Mouse (Mus musculus) limb, embryonic 13.5 days (tissue): ENCODE data around the gene Hspa1b. TPM values are rescaled to one million over a fixed set of nuclear protein-coding genes. Genes with fewer than 3 reads are reported as not detected.
A peak's percentile ranks its signal among the peaks of the same experiment; 100 is the strongest.
"Not testable (repeated sequence)": the region's sequence is repeated elsewhere in the genome, so short reads cannot be mapped to it uniquely, and the experiment has no call there.

Experiments used
- ATAC-seq: fragments of 200-750 bp; cut with Nextera tagmentation; 2 replicates; pipeline ENCODE4 v1.8.0; 2017; ENCODE audit warnings: low read depth, moderate number of reproducible peaks, moderate TSS enrichment; ENCODE audit not compliant: low FRiP score
- H3K27ac ChIP-seq: fragments of 300-500 bp; sonication (generic); 2 replicates; pipeline ENCODE4 v1.5.1; 2015; ENCODE audit warnings: inconsistent platforms, mild to moderate bottlenecking, moderate library complexity
- H3K27me3 ChIP-seq: fragments of 300-500 bp; sonication (generic); 2 replicates; pipeline ENCODE4 v1.6.1; 2015; ENCODE audit warnings: mild to moderate bottlenecking, inconsistent platforms
- H3K36me3 ChIP-seq: fragments of 300-500 bp; sonication (generic); 2 replicates; pipeline ENCODE4 v1.6.1; 2015; ENCODE audit warnings: inconsistent platforms, mild to moderate bottlenecking, moderate library complexity
- H3K4me1 ChIP-seq: fragments of 300-500 bp; sonication (generic); 2 replicates; pipeline ENCODE4 v1.6.1; 2015; ENCODE audit warnings: inconsistent platforms
- H3K4me2 ChIP-seq: fragments of 300-500 bp; sonication (generic); replicated peaks from 2 replicates; pipeline ENCODE4 v1.6.1; 2015; ENCODE audit warnings: inconsistent platforms, mild to moderate bottlenecking, moderate library complexity
- H3K4me3 ChIP-seq: fragments of 300-500 bp; sonication (generic); 2 replicates; pipeline ENCODE4 v1.5.1; 2015; ENCODE audit warnings: moderate library complexity, mild to moderate bottlenecking, inconsistent platforms
- H3K9ac ChIP-seq: fragments of 300-500 bp; sonication (generic); 2 replicates; pipeline ENCODE4 v1.6.1; 2015; ENCODE audit warnings: mild to moderate bottlenecking, inconsistent platforms
- H3K9me3 ChIP-seq: fragments of 300-500 bp; sonication (generic); 2 replicates; pipeline ENCODE4 v1.6.1; 2016; ENCODE audit warnings: inconsistent platforms
- WGBS: fragments of 180-500 bp; shearing (Covaris S2); methylation state at CpG from one replicate; pipeline ENCODE4 v1.1.7; 2015; 5-methylcytosine and 5-hydroxymethylcytosine counted together
- polyA plus RNA-seq: library from polyadenylated mRNA; unstranded; fragments of >200 nt; fragmentation: Nextera tagmentation; extraction: Ambion mirVana; gene quantifications from 2 replicates; pipeline ENCODE4 v1.2.1, GENCODE M21; 2015

Hspa1b gene
- polyA plus RNA-seq, 1 experiment from 2014 or later = 0.43 TPM

- Histone ChIP-seq H3K9ac (no peak overlapping the region; the same call in 1 of the 2 replicates), H3K27ac (no peak overlapping the region), H3K36me3 (peaks cover 37% of the 10 kb centered on the region), H3K27me3 (no peaks in the 10 kb centered on the region), H3K9me3 (no peaks in the 10 kb centered on the region), H3K4me2 (peak overlapping the region; percentile 99), H3K4me3 (peak overlapping the region; percentile 95; the same call in 1 of the 2 replicates), H3K4me1 (peaks cover 41% of the 10 kb centered on the region)
- no peak for ATAC-seq
- WGBS = 93% methylated on average over 15 of the region's 15 CpGs
Measured at GRCm38 (mm10) chr17:34998526-34999430, 39.7 kb upstream of the Hspa1b start.

GRCm38 (mm10) chr17:34997142-34997483 is 38.1 kb upstream of the Hspa1b start:
- H3K9ac ChIP-seq = no peak overlapping the region
- no peaks in the 10 kb centered on the region for H3K9me3 ChIP-seq
- H3K4me3 ChIP-seq = no peak overlapping the region
- peak overlapping the region; percentile 3; the same call in 1 of the 2 replicates for H3K4me2 ChIP-seq
- WGBS = 88% methylated on average over 5 of the region's 5 CpGs
- peaks cover 37% of the 10 kb centered on the region for H3K36me3 ChIP-seq
- ATAC-seq = no peak
- peaks cover 25% of the 10 kb centered on the region for H3K4me1 ChIP-seq
- no peaks in the 10 kb centered on the region for H3K27me3 ChIP-seq
- no peak overlapping the region for H3K27ac ChIP-seq

DNA sequence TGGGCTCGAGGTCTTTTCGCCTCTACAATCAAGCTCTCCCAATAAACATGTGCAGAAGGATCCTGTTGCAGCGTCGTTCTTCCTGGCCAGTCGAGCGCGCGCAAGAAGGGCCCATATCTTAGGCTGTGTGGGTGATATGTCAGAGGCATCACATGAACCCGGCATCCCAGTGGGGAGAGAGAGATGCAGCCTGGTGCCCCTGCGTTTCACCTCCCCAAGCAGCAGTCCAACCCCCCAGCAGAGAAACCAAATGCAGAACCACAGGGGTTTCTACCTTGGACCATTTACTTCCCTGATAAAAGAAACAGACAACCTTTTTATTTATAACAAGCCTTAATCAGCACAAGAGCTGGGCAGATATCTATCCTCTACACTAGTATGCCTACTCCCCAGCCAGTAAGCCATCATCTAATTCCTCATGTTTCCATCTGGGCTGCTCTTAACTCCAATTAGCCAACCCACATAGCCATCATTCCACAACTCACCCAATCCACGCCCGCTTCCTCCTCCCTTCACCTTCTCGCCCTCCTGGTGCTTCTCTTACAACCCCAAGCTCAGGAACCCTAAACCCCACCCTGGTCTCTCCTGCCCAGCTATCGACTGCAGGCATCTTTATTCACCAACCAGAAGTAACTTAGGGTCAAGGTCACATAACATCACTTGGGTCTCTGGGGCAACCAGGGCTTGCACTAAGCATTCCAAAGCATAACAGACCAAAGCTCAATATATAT is 37.5 kb upstream of the Hspa1b start:
- ATAC-seq = no peak
- peaks cover 42% of the 10 kb centered on the region for H3K36me3 ChIP-seq
- no peaks in the 10 kb centered on the region for H3K9me3 ChIP-seq
- H3K27ac ChIP-seq = no peak overlapping the region
- peaks cover 24% of the 10 kb centered on the region for H3K4me1 ChIP-seq
- 91% methylated on average over 12 of the region's 14 CpGs for WGBS
- no peaks in the 10 kb centered on the region for H3K27me3 ChIP-seq
- H3K4me2 ChIP-seq = peak overlapping the region; percentile 3; the same call in 1 of the 2 replicates
- no peak overlapping the region for H3K4me3 ChIP-seq
- no peak overlapping the region for H3K9ac ChIP-seq

GRCm38 (mm10) chr17:34995927-34996326 is 36.9 kb upstream of the Hspa1b start:
- H3K4me3 ChIP-seq, H3K27me3 ChIP-seq, ATAC-seq, H3K27ac ChIP-seq, H3K9me3 ChIP-seq, H3K4me2 ChIP-seq, H3K9ac ChIP-seq: not testable (repeated sequence)
- Histone ChIP-seq H3K4me1 (peaks cover 24% of the 10 kb centered on the region), H3K36me3 (peaks cover 48% of the 10 kb centered on the region)
- over 99% methylated on average over 4 of the region's 4 CpGs for WGBS

- H3K9me3 ChIP-seq, H3K4me3 ChIP-seq, H3K9ac ChIP-seq, H3K4me2 ChIP-seq, ATAC-seq, H3K27me3 ChIP-seq, H3K27ac ChIP-seq: not testable (repeated sequence)
- 94% methylated on average over 4 of the region's 4 CpGs for WGBS
- H3K4me1 ChIP-seq = peaks cover 24% of the 10 kb centered on the region
- H3K36me3 ChIP-seq = peaks cover 56% of the 10 kb centered on the region
Measured at GRCm38 (mm10) chr17:34995192-34995591, 36.2 kb upstream of the Hspa1b start.

DNA sequence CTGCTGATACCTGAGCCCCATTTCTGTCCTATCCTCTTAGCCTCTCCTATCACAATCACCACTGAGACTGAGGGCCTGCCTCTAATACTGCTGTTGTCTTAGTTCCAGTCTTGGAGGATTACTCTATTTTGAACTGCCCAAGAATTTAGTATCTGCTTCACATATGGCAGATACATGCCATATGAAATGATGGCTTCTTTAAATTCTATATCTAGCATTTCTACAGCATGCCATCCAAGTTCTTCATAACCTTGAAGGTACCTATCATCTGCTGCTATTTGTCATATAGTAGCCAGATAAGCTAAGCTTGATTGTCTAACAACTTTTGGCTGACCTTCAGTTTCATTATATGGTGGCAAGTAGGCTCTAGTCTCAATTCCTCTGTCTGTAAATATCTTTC is 35.7 kb upstream of the Hspa1b start:
- Histone ChIP-seq H3K9me3 (no peaks in the 10 kb centered on the region), H3K4me2 (no peak overlapping the region), H3K27ac (no peak overlapping the region), H3K36me3 (peaks cover 58% of the 10 kb centered on the region), H3K4me1 (peaks cover 20% of the 10 kb centered on the region), H3K9ac (no peak overlapping the region), H3K27me3 (no peaks in the 10 kb centered on the region), H3K4me3 (no peak overlapping the region)
- no peak for ATAC-seq

GRCm38 (mm10) chr17:34984218-34984617 is 25.2 kb upstream of the Hspa1b start:
- Histone ChIP-seq H3K9me3 (no peaks in the 10 kb centered on the region), H3K27me3 (no peaks in the 10 kb centered on the region), H3K4me3 (no peak overlapping the region), H3K4me2 (no peak overlapping the region), H3K27ac (no peak overlapping the region), H3K4me1 (peaks cover 22% of the 10 kb centered on the region), H3K36me3 (peaks cover 33% of the 10 kb centered on the region), H3K9ac (no peak overlapping the region)
- no peak for ATAC-seq
- 81% methylated on average over 2 of the region's 2 CpGs for WGBS

DNA sequence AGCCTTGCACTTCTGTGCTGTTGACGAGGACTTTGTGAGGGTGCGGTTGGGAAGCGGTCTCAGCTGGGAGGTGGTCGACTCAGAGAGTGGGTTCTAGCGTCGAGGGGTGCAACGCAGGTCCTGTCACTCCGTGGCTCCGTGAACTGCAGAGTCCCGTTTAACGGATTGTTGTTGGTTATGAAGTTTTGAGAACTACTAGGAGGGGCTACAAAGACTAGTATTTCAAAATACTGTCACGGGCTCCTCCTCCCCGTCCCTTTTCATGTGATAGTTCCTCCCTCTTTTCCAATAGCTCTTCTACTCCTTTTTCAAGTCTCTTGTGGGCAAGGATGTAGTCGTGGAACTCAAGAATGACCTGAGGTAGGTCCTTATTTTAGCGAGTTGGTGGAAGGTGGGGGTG is 23.3 kb upstream of the Hspa1b start:
- Histone ChIP-seq H3K9ac (peak overlapping the region; percentile 91), H3K4me2 (peak overlapping the region; percentile 94), H3K36me3 (peaks cover 22% of the 10 kb centered on the region), H3K27me3 (no peaks in the 10 kb centered on the region), H3K4me1 (peaks cover 22% of the 10 kb centered on the region), H3K9me3 (no peaks in the 10 kb centered on the region), H3K27ac (peak overlapping the region; percentile 99), H3K4me3 (peak overlapping the region; percentile 85)
- no peak for ATAC-seq
- WGBS = under 1% methylated on average over 15 of the region's 15 CpGs

DNA sequence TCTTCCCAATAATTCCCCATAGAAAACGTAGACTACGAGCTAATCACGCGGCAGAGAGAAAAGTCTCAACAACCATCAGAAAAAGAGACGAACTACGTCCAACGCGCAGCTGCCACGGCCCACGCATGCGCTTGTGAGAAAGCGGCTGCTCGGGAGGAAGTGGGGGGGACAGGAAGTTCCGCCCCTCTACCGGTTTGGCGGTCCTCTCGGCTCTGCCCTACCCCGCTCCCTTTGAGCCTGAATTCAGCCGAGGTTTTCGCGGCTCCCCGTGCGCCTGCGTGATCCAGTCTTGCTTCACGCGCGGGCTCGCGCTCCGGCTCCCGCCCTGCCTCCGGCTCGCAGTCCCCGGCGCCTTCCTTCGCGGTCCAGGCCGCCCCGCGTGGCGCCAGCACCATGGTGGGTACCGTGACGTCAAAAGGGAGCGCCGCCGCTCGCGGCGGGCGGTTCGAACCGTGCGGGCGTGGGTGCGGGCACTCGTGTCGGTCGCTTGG is 22.7 kb upstream of the Hspa1b start, which contains the start of gene Lsm2:
Gene Lsm2, plus strand, starts transcription at position 173 of the 491 bp plus-strand sequence.
- Histone ChIP-seq H3K27ac (peak within 1 kb of the TSS; percentile 99), H3K4me3 (peak within 1 kb of the TSS; percentile 85), H3K9me3 (no peaks in the 10 kb centered on the region), H3K9ac (peak within 1 kb of the TSS; percentile 91), H3K36me3 (peaks cover 22% of the 10 kb centered on the region), H3K4me1 (peaks cover 22% of the 10 kb centered on the region), H3K27me3 (no peaks in the 10 kb centered on the region), H3K4me2 (peak within 1 kb of the TSS; percentile 94)
- 0% methylated on average over 58 of the region's 58 CpGs for WGBS
- peak; percentile 95 for ATAC-seq

- Histone ChIP-seq H3K4me3 (peak overlapping the region; percentile 85), H3K4me2 (peak overlapping the region; percentile 94), H3K9me3 (no peaks in the 10 kb centered on the region), H3K4me1 (peaks cover 22% of the 10 kb centered on the region), H3K36me3 (peaks cover 11% of the 10 kb centered on the region), H3K9ac (peak overlapping the region; percentile 91), H3K27me3 (no peaks in the 10 kb centered on the region), H3K27ac (no peak overlapping the region)
- WGBS = 12% methylated on average over 2 of the region's 2 CpGs
- no peak for ATAC-seq
Measured at GRCm38 (mm10) chr17:34980655-34981054, 21.6 kb upstream of the Hspa1b start.

- no peak overlapping the region for H3K9ac ChIP-seq
- 94% methylated on average over 4 of the region's 4 CpGs for WGBS
Measured at GRCm38 (mm10) chr17:34979631-34980030, 20.6 kb upstream of the Hspa1b start.

GRCm38 (mm10) chr17:34978239-34978638 is 19.2 kb upstream of the Hspa1b start:
- Histone ChIP-seq H3K9me3 (no peaks in the 10 kb centered on the region), H3K4me1 (peaks cover 19% of the 10 kb centered on the region), H3K36me3 (0 out of 2 replicates have a peak, but pooled peaks cover 3% of the 10 kb centered on the region), H3K9ac (no peak overlapping the region), H3K27ac (no peak overlapping the region), H3K4me3 (no peak overlapping the region), H3K27me3 (peaks cover 6% of the 10 kb centered on the region), H3K4me2 (no peak overlapping the region)
- 89% methylated on average over 27 of the region's 27 CpGs for WGBS
- no peak for ATAC-seq

More at GRCm38 (mm10) chr17:34979631-34980030, 20.6 kb upstream of the Hspa1b start:
- Histone ChIP-seq H3K4me2 (no peak overlapping the region), H3K9me3 (no peaks in the 10 kb centered on the region), H3K4me3 (no peak overlapping the region), H3K27me3 (no peaks in the 10 kb centered on the region), H3K36me3 (0 out of 2 replicates have a peak, but pooled peaks cover 3% of the 10 kb centered on the region), H3K27ac (no peak overlapping the region), H3K4me1 (peaks cover 22% of the 10 kb centered on the region)
- no peak for ATAC-seq
